Mouse (Mus musculus): ENCODE results near the gene Dph3. TPM values are rescaled to one million over a fixed set of nuclear protein-coding genes. Genes with fewer than 3 reads are reported as not detected.
"Not testable (repeated sequence)": the region's sequence is repeated elsewhere in the genome, so short reads cannot be mapped to it uniquely, and the experiment has no call there.

Dph3 gene
- polyA plus RNA-seq, 1 experiment from 2014 or later = 82.4 TPM

DNA sequence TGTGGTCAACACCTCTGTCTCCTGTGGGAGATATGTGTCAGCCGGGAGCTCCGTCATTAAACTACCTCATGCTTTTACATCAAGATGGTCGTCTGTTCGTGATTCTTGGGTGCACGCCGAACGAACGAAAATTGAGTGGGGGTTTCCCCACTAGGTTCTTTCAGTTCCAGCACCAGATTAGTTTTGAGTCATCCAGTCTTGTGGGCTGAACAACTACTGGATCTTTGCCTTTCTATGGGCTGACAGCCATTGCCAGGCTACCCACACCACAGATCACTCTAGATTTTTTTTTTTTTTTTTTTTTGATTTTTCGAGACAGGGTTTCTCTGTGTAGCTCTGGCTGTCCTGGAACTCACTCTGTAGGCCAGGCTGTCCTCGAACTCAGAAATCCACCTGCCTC is 26.6 kb upstream of the Dph3 start:
- 94% methylated on average over 10 of the region's 10 CpGs for WGBS
- H3K9ac ChIP-seq (ENCODE audit: low read length); H3K4me3 ChIP-seq (ENCODE audit: low read depth, low read length); H3K27me3 ChIP-seq (ENCODE audit: control insufficient read depth, insufficient read depth, low read length); DNase-seq (ENCODE audit: low spot score); H3K4me2 ChIP-seq (ENCODE audit: low read depth); H3K27ac ChIP-seq (ENCODE audit: low read depth, low read length); H3K36me3 ChIP-seq (ENCODE audit: control insufficient read depth, insufficient read depth, low read length); H3K9me3 ChIP-seq (ENCODE audit: control insufficient read depth, low read length); H3K4me1 ChIP-seq (ENCODE audit: control insufficient read depth, insufficient read depth, low read length); ATAC-seq (ENCODE audit: insufficient read depth, low FRiP score, low TSS enrichment): not testable (repeated sequence)

DNA sequence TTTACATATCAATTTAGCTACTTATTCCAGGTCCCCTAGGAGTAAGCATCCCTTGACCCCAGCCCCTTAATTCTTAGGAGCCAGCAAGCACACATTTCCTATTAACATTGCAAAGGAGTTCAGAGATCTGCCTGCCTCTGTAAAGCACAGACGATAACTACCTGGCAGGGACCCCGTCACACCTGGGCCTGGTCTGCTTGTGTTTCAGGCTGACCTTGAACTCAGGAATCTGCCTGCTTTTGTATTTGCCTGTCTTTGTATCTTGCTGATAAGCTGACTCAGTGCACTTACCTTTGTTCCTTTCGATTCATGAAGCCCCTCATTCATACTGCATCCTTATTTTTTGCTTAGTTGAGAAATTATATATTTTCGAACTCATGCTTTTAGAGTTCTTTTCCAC is 21.4 kb upstream of the Dph3 start:
- Histone ChIP-seq H3K27me3 (ENCODE audit: control insufficient read depth, insufficient read depth, low read length) (no peaks in the 10 kb centered on the region), H3K9me3 (ENCODE audit: control insufficient read depth, low read length) (no peaks in the 10 kb centered on the region), H3K4me3 (ENCODE audit: low read depth, low read length) (no peak overlapping the region), H3K4me2 (ENCODE audit: low read depth) (no peak overlapping the region), H3K36me3 (ENCODE audit: control insufficient read depth, insufficient read depth, low read length) (no peaks in the 10 kb centered on the region), H3K4me1 (ENCODE audit: control insufficient read depth, insufficient read depth, low read length) (no peaks in the 10 kb centered on the region), H3K27ac (ENCODE audit: low read depth, low read length) (no peak overlapping the region), H3K9ac (ENCODE audit: low read length) (no peak overlapping the region)
- 83% methylated on average over 4 of the region's 4 CpGs for WGBS
- DNase-seq (ENCODE audit: low spot score) (no peak), ATAC-seq (ENCODE audit: insufficient read depth, low FRiP score, low TSS enrichment) (no peak)

DNA sequence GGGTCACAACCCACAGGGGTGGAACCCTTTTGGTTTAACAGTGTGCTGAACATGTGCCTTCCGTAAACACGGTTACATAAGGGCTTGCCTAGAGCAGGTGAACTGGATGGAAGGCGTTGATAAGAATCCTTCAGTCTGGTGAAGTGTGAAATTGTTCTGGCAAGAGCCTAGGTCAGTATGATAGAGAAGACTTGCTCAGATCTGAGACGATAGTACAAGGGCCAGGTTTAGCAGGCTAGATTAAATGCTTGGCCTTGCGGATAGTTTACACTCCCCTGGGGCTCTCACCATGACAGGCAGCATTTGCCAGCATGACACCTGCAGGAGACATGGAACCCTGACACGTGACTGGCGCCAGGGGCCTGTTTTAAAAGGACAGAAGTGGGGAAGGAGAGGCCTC is 20.1 kb upstream of the Dph3 start:
- Histone ChIP-seq H3K9ac (ENCODE audit: low read length) (no peak overlapping the region), H3K4me1 (ENCODE audit: control insufficient read depth, insufficient read depth, low read length) (no peaks in the 10 kb centered on the region), H3K4me2 (ENCODE audit: low read depth) (no peak overlapping the region), H3K36me3 (ENCODE audit: control insufficient read depth, insufficient read depth, low read length) (no peaks in the 10 kb centered on the region), H3K27me3 (ENCODE audit: control insufficient read depth, insufficient read depth, low read length) (no peaks in the 10 kb centered on the region), H3K4me3 (ENCODE audit: low read depth, low read length) (no peak overlapping the region), H3K27ac (ENCODE audit: low read depth, low read length) (no peak overlapping the region), H3K9me3 (ENCODE audit: control insufficient read depth, low read length) (no peaks in the 10 kb centered on the region)
- WGBS = 63% methylated on average over 7 of the region's 7 CpGs
- ATAC-seq (ENCODE audit: insufficient read depth, low FRiP score, low TSS enrichment) (no peak), DNase-seq (ENCODE audit: low spot score) (no peak)

DNA sequence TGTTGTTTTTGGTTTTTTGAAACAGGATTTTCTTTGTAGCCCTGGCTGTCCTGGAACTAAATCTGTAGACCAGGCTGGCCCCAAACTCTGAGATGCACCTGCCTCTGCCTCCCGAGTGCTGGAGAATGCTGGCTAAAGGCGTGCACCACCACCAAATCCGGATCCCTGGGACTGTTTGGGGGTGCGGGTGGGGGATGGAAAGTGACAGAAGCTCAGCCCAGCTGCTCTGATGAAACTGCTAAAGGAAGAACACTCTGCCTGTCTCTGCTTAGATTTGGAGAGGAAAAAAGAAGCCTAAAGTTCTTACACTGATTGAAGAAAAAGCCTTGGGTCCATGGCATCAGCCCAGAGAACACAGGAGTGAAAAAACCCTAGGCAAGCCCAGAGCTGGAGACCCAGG is 18.0 kb upstream of the Dph3 start:
- Histone ChIP-seq H3K9ac (ENCODE audit: low read length) (no peak overlapping the region), H3K27ac (ENCODE audit: low read depth, low read length) (no peak overlapping the region), H3K9me3 (ENCODE audit: control insufficient read depth, low read length) (no peaks in the 10 kb centered on the region), H3K4me2 (ENCODE audit: low read depth) (no peak overlapping the region), H3K4me3 (ENCODE audit: low read depth, low read length) (no peak overlapping the region), H3K36me3 (ENCODE audit: control insufficient read depth, insufficient read depth, low read length) (peaks cover 2% of the 10 kb centered on the region; the same call in 1 of the 2 replicates), H3K27me3 (ENCODE audit: control insufficient read depth, insufficient read depth, low read length) (no peaks in the 10 kb centered on the region), H3K4me1 (ENCODE audit: control insufficient read depth, insufficient read depth, low read length) (no peaks in the 10 kb centered on the region)
- ATAC-seq (ENCODE audit: insufficient read depth, low FRiP score, low TSS enrichment) (no peak), DNase-seq (ENCODE audit: low spot score) (no peak)
- WGBS = 85% methylated on average over 4 of the region's 4 CpGs

DNA sequence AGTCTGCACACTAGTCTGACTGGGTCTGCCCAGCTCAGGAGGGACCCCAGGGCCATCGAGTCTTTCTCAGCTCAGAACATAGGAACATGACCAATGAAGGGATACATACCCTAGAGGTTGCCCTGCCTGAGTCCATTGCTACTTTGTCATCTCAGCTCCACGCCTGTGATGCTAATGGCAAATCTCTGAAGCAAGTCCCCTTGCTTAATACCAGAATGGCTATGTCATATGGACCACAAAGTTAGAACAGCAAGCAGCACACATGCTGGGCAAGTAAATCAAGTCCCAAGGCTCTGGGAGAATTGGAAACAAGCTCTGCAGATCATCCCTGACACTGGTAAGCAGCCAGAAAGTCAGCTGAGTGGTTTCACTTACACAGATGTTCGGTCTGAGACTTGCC is 13.4 kb upstream of the Dph3 start:
- Histone ChIP-seq H3K9ac (ENCODE audit: low read length) (no peak overlapping the region), H3K27ac (ENCODE audit: low read depth, low read length) (no peak overlapping the region), H3K4me2 (ENCODE audit: low read depth) (no peak overlapping the region), H3K9me3 (ENCODE audit: control insufficient read depth, low read length) (no peaks in the 10 kb centered on the region), H3K27me3 (ENCODE audit: control insufficient read depth, insufficient read depth, low read length) (no peaks in the 10 kb centered on the region), H3K36me3 (ENCODE audit: control insufficient read depth, insufficient read depth, low read length) (peaks cover 4% of the 10 kb centered on the region; the same call in 1 of the 2 replicates), H3K4me1 (ENCODE audit: control insufficient read depth, insufficient read depth, low read length) (no peaks in the 10 kb centered on the region), H3K4me3 (ENCODE audit: low read depth, low read length) (no peak overlapping the region)
- 96% methylated on average over 3 of the region's 3 CpGs for WGBS
- no peak for ATAC-seq (ENCODE audit: insufficient read depth, low FRiP score, low TSS enrichment)
- no peak for DNase-seq (ENCODE audit: low spot score)

DNA sequence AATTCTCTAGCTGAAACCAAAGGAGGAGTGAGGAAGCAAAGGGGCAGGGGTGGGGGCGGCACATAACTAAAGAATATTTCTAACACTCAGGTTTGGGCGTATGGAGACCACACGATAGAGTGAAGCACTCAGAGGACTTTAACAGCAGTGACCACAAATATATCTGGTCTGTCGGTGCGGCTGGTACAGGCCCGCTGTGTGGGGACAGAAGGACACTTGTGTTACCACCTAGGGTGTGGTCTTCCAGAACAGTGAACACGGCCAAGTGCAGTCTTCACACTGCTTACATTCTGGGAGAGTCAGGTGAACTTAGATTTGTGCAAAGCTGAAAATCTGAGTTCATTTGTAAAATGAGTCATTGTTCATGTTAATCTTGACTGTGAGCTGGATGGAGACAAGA is 12.2 kb upstream of the Dph3 start:
- no peak for DNase-seq (ENCODE audit: low spot score)
- Histone ChIP-seq H3K27me3 (ENCODE audit: control insufficient read depth, insufficient read depth, low read length) (no peaks in the 10 kb centered on the region), H3K4me1 (ENCODE audit: control insufficient read depth, insufficient read depth, low read length) (no peaks in the 10 kb centered on the region), H3K4me2 (ENCODE audit: low read depth) (no peak overlapping the region), H3K27ac (ENCODE audit: low read depth, low read length) (no peak overlapping the region), H3K4me3 (ENCODE audit: low read depth, low read length) (no peak overlapping the region), H3K9me3 (ENCODE audit: control insufficient read depth, low read length) (no peaks in the 10 kb centered on the region), H3K36me3 (ENCODE audit: control insufficient read depth, insufficient read depth, low read length) (peaks cover 4% of the 10 kb centered on the region), H3K9ac (ENCODE audit: low read length) (no peak overlapping the region)
- 95% methylated on average over 7 of the region's 7 CpGs for WGBS
- ATAC-seq (ENCODE audit: insufficient read depth, low FRiP score, low TSS enrichment) = no peak

DNA sequence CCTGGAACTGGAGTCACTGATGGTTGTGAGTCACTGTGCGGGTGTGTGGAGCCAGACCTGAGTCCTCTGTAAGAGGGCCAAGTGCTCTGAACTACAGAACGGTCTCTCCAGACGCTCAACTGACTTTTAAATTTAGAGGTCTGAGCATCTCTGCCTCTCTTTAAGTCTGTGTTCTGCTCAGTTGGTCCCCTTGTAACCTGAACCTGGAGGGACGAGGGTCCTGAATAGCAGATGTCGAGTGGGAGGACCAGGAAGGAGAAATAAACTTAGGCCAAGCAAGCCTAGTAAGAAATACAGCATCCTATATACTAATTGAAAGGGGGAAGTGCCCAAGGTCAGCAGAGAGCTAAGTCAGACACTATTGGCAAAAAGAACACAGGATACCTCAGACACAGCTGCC is 11.2 kb upstream of the Dph3 start:
- 80% methylated on average over 5 of the region's 5 CpGs for WGBS
- Histone ChIP-seq H3K9me3 (ENCODE audit: control insufficient read depth, low read length) (no peaks in the 10 kb centered on the region), H3K27ac (ENCODE audit: low read depth, low read length) (no peak overlapping the region), H3K4me2 (ENCODE audit: low read depth) (no peak overlapping the region), H3K4me1 (ENCODE audit: control insufficient read depth, insufficient read depth, low read length) (no peaks in the 10 kb centered on the region), H3K9ac (ENCODE audit: low read length) (no peak overlapping the region), H3K4me3 (ENCODE audit: low read depth, low read length) (no peak overlapping the region), H3K27me3 (ENCODE audit: control insufficient read depth, insufficient read depth, low read length) (no peaks in the 10 kb centered on the region), H3K36me3 (ENCODE audit: control insufficient read depth, insufficient read depth, low read length) (peaks cover 4% of the 10 kb centered on the region)
- ATAC-seq (ENCODE audit: insufficient read depth, low FRiP score, low TSS enrichment) = no peak
- no peak for DNase-seq (ENCODE audit: low spot score)

DNA sequence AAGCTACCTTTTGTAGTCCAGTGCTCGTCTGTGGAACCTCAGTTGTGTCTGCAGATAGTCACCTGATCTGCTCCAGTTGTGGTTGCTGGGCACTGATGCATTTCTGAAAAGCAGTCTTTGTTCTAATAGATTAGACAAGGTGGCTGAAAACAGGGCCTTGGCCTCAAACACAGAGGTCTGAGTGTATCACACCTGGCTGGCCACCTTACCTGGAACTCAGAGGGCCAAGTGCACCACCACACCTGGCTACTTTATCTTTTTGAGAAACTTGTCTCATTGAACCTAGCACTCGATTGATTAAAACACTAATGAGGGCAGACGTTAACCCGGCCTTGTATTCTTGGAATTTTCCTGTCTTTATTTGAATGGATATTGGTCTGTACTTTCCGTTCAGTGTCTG is 10.1 kb upstream of the Dph3 start:
- DNase-seq (ENCODE audit: low spot score) = no peak
- no peak overlapping the region for H3K9ac ChIP-seq (ENCODE audit: low read length)
- 89% methylated on average over 5 of the region's 5 CpGs for WGBS
- H3K4me1 ChIP-seq (ENCODE audit: control insufficient read depth, insufficient read depth, low read length) = no peaks in the 10 kb centered on the region
- H3K36me3 ChIP-seq (ENCODE audit: control insufficient read depth, insufficient read depth, low read length) = peaks cover 4% of the 10 kb centered on the region
- no peak overlapping the region for H3K27ac ChIP-seq (ENCODE audit: low read depth, low read length)
- no peaks in the 10 kb centered on the region for H3K9me3 ChIP-seq (ENCODE audit: control insufficient read depth, low read length)
- no peaks in the 10 kb centered on the region for H3K27me3 ChIP-seq (ENCODE audit: control insufficient read depth, insufficient read depth, low read length)
- no peak overlapping the region for H3K4me2 ChIP-seq (ENCODE audit: low read depth)
- ATAC-seq (ENCODE audit: insufficient read depth, low FRiP score, low TSS enrichment) = no peak
- no peak overlapping the region for H3K4me3 ChIP-seq (ENCODE audit: low read depth, low read length)

DNA sequence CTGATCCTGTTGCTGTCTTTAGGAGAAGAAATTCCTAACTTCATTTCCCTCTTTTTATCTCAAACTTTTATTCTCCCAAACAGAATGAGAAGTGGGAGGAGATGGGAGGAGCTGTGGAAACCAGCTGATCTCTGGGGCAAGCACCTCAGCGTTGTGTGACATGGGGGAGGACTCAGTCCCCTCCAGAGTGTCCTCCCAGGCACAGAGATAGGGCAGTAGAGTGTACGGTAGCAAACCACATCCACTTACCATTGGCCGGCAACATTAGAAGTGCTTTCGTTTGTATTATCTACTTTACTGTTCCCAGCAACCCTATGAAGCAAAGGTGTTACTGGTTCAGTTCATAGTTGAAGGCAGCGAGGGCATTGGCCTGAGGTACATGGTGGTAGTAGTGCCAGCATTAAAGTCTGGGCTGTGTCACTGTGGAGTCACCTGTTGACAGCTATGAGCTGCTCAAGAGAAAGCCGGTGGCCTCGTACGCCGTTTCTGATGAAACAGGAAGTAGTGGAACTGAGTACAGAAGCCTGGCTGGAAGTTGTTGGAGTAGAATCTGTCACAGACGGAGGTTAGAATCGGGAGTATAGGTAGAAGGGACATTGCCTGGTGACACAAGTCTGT is 8.1 kb upstream of the Dph3 start:
- DNase-seq (ENCODE audit: low spot score) (no peak), ATAC-seq (ENCODE audit: insufficient read depth, low FRiP score, low TSS enrichment) (no peak)
- no peaks in the 10 kb centered on the region for H3K9me3 ChIP-seq (ENCODE audit: control insufficient read depth, low read length)
- H3K27ac ChIP-seq (ENCODE audit: low read depth, low read length) = no peak overlapping the region
- H3K4me3 ChIP-seq (ENCODE audit: low read depth, low read length) = no peak overlapping the region
- WGBS = 90% methylated on average over 11 of the region's 11 CpGs
- no peak overlapping the region for H3K9ac ChIP-seq (ENCODE audit: low read length)
- H3K4me1 ChIP-seq (ENCODE audit: control insufficient read depth, insufficient read depth, low read length) = no peaks in the 10 kb centered on the region
- no peaks in the 10 kb centered on the region for H3K27me3 ChIP-seq (ENCODE audit: control insufficient read depth, insufficient read depth, low read length)
- H3K4me2 ChIP-seq (ENCODE audit: low read depth) = no peak overlapping the region
- peaks cover 2% of the 10 kb centered on the region; the same call in 1 of the 2 replicates for H3K36me3 ChIP-seq (ENCODE audit: control insufficient read depth, insufficient read depth, low read length)
